Mouse (Mus musculus) liver, embryonic 11.5 days (tissue): ENCODE data around the gene Ankrd61. TPM values are rescaled to one million over a fixed set of nuclear protein-coding genes. Genes with fewer than 3 reads are reported as not detected.

Source experiments
- ATAC-seq: fragments of 200-750 bp; cut with Nextera tagmentation; replicated peaks from 2 replicates; pipeline ENCODE4 v1.8.0; 2017; ENCODE audit warnings: moderate number of reproducible peaks, mild to moderate bottlenecking, moderate TSS enrichment, moderate library complexity; ENCODE audit not compliant: low FRiP score
- DNase-seq: peaks from one replicate; pipeline ENCODE4 v3.0.0-alpha.2; 2017; ENCODE audit warnings: low spot score
- H3K27ac ChIP-seq: fragments of 300-500 bp; sonication (generic); 2 replicates; pipeline ENCODE4 v1.5.1; 2014; ENCODE audit warnings: mild to moderate bottlenecking, low read depth, low read length, control low read depth
- H3K27me3 ChIP-seq: fragments of 300-500 bp; sonication (generic); replicated peaks from 2 replicates; pipeline ENCODE4 v1.6.1; 2014; ENCODE audit warnings: low read length, mixed read lengths; ENCODE audit not compliant: control insufficient read depth, insufficient read depth
- H3K36me3 ChIP-seq: fragments of 300-500 bp; sonication (generic); 2 replicates; pipeline ENCODE4 v1.6.1; 2014; ENCODE audit warnings: mild to moderate bottlenecking, low read length, moderate library complexity, mixed read lengths; ENCODE audit not compliant: control insufficient read depth, insufficient read depth
- H3K4me1 ChIP-seq: fragments of 300-500 bp; sonication (generic); replicated peaks from 2 replicates; pipeline ENCODE4 v1.6.1; 2014; ENCODE audit warnings: low read length, mixed read lengths; ENCODE audit not compliant: control insufficient read depth, insufficient read depth
- H3K4me2 ChIP-seq: fragments of 300-500 bp; sonication (generic); 2 replicates; pipeline ENCODE4 v1.6.1; 2014; ENCODE audit warnings: mild to moderate bottlenecking, control low read depth, moderate library complexity
- H3K4me3 ChIP-seq: fragments of 300-500 bp; sonication (generic); 2 replicates; pipeline ENCODE4 v1.5.1; 2014; ENCODE audit warnings: low read depth, low read length, control low read depth
- H3K9ac ChIP-seq: fragments of 300-500 bp; sonication (generic); 2 replicates; pipeline ENCODE4 v1.6.1; 2014; ENCODE audit warnings: low read depth, low read length, control low read depth
- H3K9me3 ChIP-seq: fragments of 300-500 bp; sonication (generic); 2 replicates; pipeline ENCODE4 v1.6.1; 2016; ENCODE audit warnings: low read length, inconsistent platforms, mixed read lengths; ENCODE audit not compliant: control insufficient read depth
- WGBS: fragments of 180-500 bp; shearing (Covaris S2); extraction: QIAGEN DNeasy Blood & Tissue Kit; methylation state at CpG from one replicate; pipeline ENCODE4 v1.1.7; 2014; 5-methylcytosine and 5-hydroxymethylcytosine counted together
- polyA plus RNA-seq: library from polyadenylated mRNA; unstranded; fragments of >200 nt; fragmentation: Nextera tagmentation; extraction: Ambion mirVana; gene quantifications from 2 replicates; pipeline ENCODE4 v1.2.1, GENCODE M21; 2014

Ankrd61 gene
- polyA plus RNA-seq, 1 experiment from 2014 or later = 0.22 TPM

DNA sequence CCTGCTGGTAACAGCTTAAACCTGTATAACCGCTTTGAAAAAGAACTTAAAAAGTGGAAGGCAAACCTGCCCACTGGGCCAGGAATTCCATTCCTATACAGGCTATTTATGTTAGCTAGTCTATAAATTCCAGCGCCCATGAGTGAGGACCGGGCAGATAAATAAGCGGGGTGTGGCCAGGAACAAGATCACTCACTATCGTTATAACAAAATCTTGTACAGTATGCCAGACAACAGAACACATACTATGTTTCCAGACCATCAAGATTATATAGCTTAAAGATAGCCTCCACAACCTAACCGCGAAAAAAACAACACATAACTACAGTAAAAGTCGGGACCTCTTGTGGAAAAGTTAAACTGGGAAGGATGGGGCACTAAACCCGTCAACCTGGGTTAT is 11.4 kb upstream of the Ankrd61 start:
- Histone ChIP-seq H3K9ac (peak overlapping the region; percentile 64), H3K27me3 (no peaks in the 10 kb centered on the region), H3K9me3 (no peaks in the 10 kb centered on the region), H3K36me3 (peaks cover 16% of the 10 kb centered on the region), H3K4me3 (peak overlapping the region; percentile 71), H3K27ac (peak overlapping the region; percentile 90), H3K4me1 (peaks cover 20% of the 10 kb centered on the region), H3K4me2 (peak overlapping the region; percentile 88)
- ATAC-seq (peak; percentile 35; the same call in 1 of the 2 replicates), DNase-seq (no peak)
- 2% methylated on average over 9 of the region's 9 CpGs for WGBS

DNA sequence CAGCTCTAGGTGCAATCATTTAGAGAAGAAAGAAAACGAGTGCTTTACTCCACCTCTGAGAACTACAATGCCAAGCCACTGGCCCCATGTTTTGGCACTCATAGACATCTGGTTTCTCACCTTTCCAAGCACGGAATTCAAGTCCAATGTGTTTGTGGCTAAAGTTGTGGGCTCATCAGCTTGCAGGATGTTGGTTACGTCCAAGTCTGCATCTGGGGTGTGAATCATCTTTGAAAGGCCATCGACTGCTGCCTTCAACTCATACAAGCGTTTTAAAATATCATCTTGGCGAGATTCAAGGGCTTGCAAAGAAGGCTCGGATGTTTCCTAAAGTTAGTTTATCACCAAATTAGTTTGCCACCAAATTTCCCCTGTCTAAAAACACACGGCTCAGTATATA is 8.9 kb upstream of the Ankrd61 start:
- Histone ChIP-seq H3K36me3 (peaks cover 36% of the 10 kb centered on the region), H3K9ac (no peak overlapping the region), H3K9me3 (no peaks in the 10 kb centered on the region), H3K27me3 (no peaks in the 10 kb centered on the region), H3K27ac (no peak overlapping the region), H3K4me1 (peaks cover 20% of the 10 kb centered on the region), H3K4me2 (no peak overlapping the region), H3K4me3 (no peak overlapping the region)
- WGBS = 85% methylated on average over 8 of the region's 8 CpGs
- DNase-seq (no peak), ATAC-seq (no peak)

DNA sequence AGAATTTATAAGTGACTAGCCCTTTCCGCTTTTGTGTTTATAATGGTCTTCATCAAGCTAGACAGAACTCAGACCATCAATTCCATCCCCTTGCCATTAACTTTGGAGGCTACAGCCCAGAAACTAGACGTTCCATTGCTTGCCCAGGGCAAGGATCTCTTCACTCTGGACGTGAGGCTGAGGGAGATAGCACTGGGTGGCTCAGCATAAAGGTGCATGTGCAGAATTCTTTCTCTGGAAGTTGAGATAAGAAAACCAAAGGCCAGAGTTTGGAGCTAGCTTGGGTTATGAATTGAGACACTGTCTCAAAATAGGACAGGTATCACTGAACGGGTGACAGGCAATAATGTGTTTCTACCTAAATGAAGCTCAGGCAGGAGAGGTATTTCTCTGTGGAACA is 6.3 kb upstream of the Ankrd61 start:
- Histone ChIP-seq H3K4me1 (peaks cover 16% of the 10 kb centered on the region), H3K27me3 (no peaks in the 10 kb centered on the region), H3K27ac (peak overlapping the region; percentile 50; the same call in 1 of the 2 replicates), H3K36me3 (peaks cover 46% of the 10 kb centered on the region), H3K9me3 (no peaks in the 10 kb centered on the region), H3K4me3 (no peak overlapping the region), H3K4me2 (no peak overlapping the region), H3K9ac (no peak overlapping the region)
- DNase-seq (no peak), ATAC-seq (peak; percentile 85)
- WGBS = 57% methylated on average over 4 of the region's 4 CpGs

DNA sequence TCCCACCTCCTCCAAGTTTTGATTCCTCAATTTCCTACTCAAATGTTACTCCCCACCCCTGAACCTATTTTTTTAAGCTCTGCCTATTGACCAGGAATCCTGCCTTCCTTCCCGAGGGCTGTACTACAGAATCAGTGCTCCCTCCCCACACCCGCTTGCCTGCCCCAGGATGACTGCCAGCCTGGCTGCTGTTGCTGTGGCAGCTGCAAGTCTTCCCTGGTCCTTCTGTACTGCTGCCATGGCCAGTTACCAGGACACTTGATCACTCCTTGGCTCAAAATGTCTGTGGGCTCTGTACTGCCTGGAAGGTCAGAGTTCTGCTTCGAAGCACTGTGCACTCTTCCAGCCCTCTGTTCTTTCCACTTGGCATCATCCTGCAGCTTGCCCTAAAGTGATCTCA is 4.6 kb upstream of the Ankrd61 start:
- Histone ChIP-seq H3K9ac (no peak overlapping the region), H3K27me3 (no peaks in the 10 kb centered on the region), H3K9me3 (no peaks in the 10 kb centered on the region), H3K4me2 (no peak overlapping the region), H3K27ac (no peak overlapping the region), H3K36me3 (peaks cover 56% of the 10 kb centered on the region), H3K4me1 (peaks cover 4% of the 10 kb centered on the region), H3K4me3 (no peak overlapping the region)
- no peak for DNase-seq
- 85% methylated on average over 3 of the region's 3 CpGs for WGBS
- no peak for ATAC-seq

DNA sequence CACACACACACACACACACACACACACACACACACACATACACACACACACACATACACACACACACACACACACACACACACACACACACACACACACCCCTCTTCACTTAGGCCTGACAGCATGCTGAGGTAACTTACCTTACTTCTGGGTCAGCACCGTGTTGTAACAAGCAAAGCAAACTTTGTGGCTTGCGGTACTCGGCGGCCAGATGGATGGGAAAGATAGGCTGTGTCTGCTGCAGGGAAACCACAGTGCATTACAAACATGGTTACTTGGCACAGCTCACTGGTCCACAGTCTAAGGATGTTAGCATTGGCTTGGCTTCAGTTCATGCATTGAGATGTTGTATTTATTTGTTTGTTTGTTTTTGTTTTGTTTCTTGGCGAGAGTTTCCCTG is 4.1 kb downstream of the Ankrd61 start:
- no peak for DNase-seq
- Histone ChIP-seq H3K27ac (no peak overlapping the region), H3K27me3 (no peaks in the 10 kb centered on the region), H3K4me3 (no peak overlapping the region), H3K9me3 (no peaks in the 10 kb centered on the region), H3K4me1 (peaks cover 20% of the 10 kb centered on the region), H3K36me3 (peaks cover 44% of the 10 kb centered on the region), H3K4me2 (no peak overlapping the region), H3K9ac (no peak overlapping the region)
- ATAC-seq = peak; percentile 80
- WGBS = 60% methylated on average over 5 of the region's 5 CpGs

DNA sequence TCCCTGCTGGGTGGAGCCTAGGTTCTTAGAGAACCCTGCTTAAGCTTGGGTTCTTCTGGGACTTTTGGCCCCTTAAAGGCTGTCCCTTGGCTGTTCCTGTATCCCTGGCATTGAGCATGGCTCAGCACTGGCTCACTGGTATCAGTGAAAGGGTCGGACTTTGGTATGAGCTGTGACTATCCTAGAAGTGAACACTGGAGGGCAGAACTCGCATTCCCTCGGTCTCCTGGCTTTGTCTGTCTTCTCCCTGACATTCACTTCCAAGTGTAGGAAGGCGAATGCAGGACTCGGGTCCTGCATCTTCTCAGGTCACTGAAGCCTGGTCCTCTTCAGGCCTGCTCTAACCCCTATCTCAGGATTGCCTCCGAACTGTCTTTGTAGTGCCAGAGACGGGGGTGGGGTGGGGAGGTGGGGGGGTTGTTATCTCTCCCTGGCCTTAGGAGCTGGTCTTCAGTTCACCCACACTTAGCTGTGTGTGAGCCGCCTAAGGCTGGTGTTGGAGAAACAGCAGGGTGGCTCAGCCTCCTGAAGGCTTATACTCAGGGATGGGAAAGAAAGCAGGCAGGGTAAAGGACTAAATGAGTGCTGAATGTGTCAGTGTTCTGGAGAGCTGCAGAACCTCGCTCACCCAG is 5.1 kb downstream of the Ankrd61 start:
- Histone ChIP-seq H3K4me1 (peaks cover 20% of the 10 kb centered on the region), H3K9me3 (no peaks in the 10 kb centered on the region), H3K4me3 (no peak overlapping the region), H3K9ac (0 out of 2 replicates have a peak overlapping the region, but pooled peaks have one; percentile 14), H3K36me3 (peaks cover 39% of the 10 kb centered on the region), H3K4me2 (peak overlapping the region; percentile 6; the same call in 1 of the 2 replicates), H3K27ac (no peak overlapping the region; the same call in 1 of the 2 replicates), H3K27me3 (no peaks in the 10 kb centered on the region)
- no peak for DNase-seq
- peak; percentile 69 for ATAC-seq
- WGBS = 52% methylated on average over 9 of the region's 9 CpGs

DNA sequence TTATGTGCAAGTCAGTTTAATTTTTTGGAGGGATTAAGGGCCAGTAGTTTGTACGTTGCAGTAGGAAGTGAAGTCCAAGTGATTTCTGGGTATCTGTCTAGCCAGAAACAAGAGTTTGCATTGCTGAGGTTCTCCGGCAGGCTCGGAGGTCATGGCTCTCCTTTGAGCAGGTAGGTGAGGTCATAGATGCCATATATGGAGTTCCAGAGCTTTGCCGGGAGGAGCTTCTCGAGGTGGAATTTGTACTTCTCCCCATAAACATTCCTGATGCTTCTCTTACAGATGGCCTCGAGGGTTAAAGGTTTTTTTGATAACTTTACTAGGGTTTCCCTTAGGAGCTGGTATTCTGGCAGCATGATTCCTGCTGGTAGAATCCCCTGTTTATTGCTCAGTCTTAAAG is 6.7 kb downstream of the Ankrd61 start:
- ATAC-seq (no peak), DNase-seq (no peak)
- peaks cover 4% of the 10 kb centered on the region; the same call in 1 of the 2 replicates for H3K9me3 ChIP-seq
- no peak overlapping the region for H3K9ac ChIP-seq
- H3K27ac ChIP-seq = no peak overlapping the region
- H3K4me3 ChIP-seq = no peak overlapping the region
- no peaks in the 10 kb centered on the region for H3K27me3 ChIP-seq
- H3K4me1 ChIP-seq = peaks cover 20% of the 10 kb centered on the region
- H3K36me3 ChIP-seq = peaks cover 41% of the 10 kb centered on the region
- 78% methylated on average over 6 of the region's 6 CpGs for WGBS
- no peak overlapping the region for H3K4me2 ChIP-seq

DNA sequence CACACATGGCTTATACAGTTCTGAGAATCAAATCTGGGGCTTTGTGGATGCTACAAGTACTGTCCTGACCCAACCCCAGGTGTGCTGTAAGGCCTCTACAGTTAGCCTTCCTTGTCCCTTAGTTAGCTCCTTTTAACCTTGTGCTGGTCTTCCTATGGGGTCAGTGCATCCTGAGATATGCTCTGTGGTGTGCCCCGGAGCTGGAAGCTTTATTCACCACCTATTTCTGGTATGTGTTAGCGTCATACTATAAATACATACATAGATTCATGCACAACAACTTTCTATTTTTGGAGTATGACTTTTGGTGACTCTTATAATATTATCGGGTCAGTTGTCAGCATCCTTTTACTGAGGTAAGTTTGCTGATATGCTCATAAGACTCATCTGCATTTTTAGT is 12.2 kb downstream of the Ankrd61 start:
- Histone ChIP-seq H3K9ac (no peak overlapping the region), H3K27ac (no peak overlapping the region), H3K4me2 (no peak overlapping the region), H3K9me3 (peaks cover 4% of the 10 kb centered on the region; the same call in 1 of the 2 replicates), H3K4me3 (no peak overlapping the region), H3K27me3 (no peaks in the 10 kb centered on the region), H3K36me3 (peaks cover 65% of the 10 kb centered on the region), H3K4me1 (no peaks in the 10 kb centered on the region)
- no peak for ATAC-seq
- 95% methylated on average over 3 of the region's 3 CpGs for WGBS
- no peak for DNase-seq

DNA sequence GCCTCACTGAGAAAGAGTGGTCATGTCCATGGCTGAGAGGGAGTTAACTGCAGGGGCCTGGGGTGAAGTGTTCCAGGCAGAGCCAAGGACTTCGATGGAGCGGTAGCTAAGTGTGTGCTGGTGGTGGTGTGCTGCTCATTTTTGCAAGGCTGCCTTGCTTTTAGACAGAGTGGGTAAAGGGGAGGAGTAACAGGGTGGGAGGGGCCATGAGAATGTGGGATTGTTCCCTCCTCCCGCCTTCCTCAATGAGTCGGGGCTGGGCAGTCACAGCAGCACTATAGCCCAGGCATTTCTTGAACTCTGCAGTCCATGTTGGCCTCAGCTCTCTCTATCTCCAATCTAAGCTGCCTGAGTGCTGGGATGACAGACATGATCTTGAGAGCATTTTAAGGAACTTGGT is 22.9 kb downstream of the Ankrd61 start:
- no peaks in the 10 kb centered on the region for H3K4me1 ChIP-seq
- H3K27ac ChIP-seq = no peak overlapping the region
- H3K4me2 ChIP-seq = no peak overlapping the region
- WGBS = 81% methylated on average over 4 of the region's 4 CpGs
- H3K27me3 ChIP-seq = no peaks in the 10 kb centered on the region
- peaks cover 42% of the 10 kb centered on the region for H3K36me3 ChIP-seq
- DNase-seq (no peak), ATAC-seq (no peak)
- H3K9me3 ChIP-seq = no peaks in the 10 kb centered on the region
- H3K4me3 ChIP-seq = no peak overlapping the region
- no peak overlapping the region for H3K9ac ChIP-seq
